Mouse (Mus musculus) cerebellum, adult 2 months (tissue): ENCODE measurements around the gene Abhd8. TPM values are rescaled to one million over a fixed set of nuclear protein-coding genes. Genes with fewer than 3 reads are reported as not detected.

Experiments
- DNase-seq, 2 experiments: peaks; one replicate each; pipeline ENCODE4 v3.0.0; 2021
- H3K27ac ChIP-seq: fragments of 200-500 bp; 2 replicates; pipeline ENCODE4 v1.5.1; 2012; ENCODE audit warnings: low read length, control low read depth, inconsistent platforms; ENCODE audit not compliant: insufficient read depth
- H3K27me3 ChIP-seq: fragments of 200-500 bp; 2 replicates; pipeline ENCODE4 v1.6.1; 2012; ENCODE audit warnings: inconsistent platforms, mild to moderate bottlenecking, low read length, moderate library complexity; ENCODE audit not compliant: control insufficient read depth, insufficient read depth
- H3K4me1 ChIP-seq: fragments of 200-500 bp; 2 replicates; pipeline ENCODE4 v1.6.1; 2011; ENCODE audit warnings: low read length; ENCODE audit not compliant: control insufficient read depth, insufficient read depth
- H3K4me3 ChIP-seq: fragments of 200-500 bp; replicated peaks from 2 replicates; pipeline ENCODE3; 2011; ENCODE audit warnings: mild to moderate bottlenecking, low read depth, low read length, control low read depth; ENCODE audit not compliant: insufficient read depth
- CTCF ChIP-seq: fragments of 200-500 bp; IDR thresholded peaks from 2 replicates; pipeline ENCODE4 v1.5.1; 2011; ENCODE audit warnings: low read depth, mild to moderate bottlenecking, control low read depth, low read length, moderate library complexity, borderline replicate concordance; ENCODE audit not compliant: insufficient read depth
- POLR2A ChIP-seq: fragments of 200-500 bp; IDR thresholded peaks from 2 replicates; pipeline ENCODE4 v1.6.1; 2011; ENCODE audit warnings: low read length, control low read depth, borderline replicate concordance; ENCODE audit not compliant: insufficient read depth
- WGBS: fragments of 180-500 bp; shearing (Covaris S2); methylation state at CpG from one replicate; pipeline ENCODE4 v1.1.7; 2018; 5-methylcytosine and 5-hydroxymethylcytosine counted together
- polyA plus RNA-seq: library from polyadenylated mRNA; depleted of rRNA; stranded (reverse); fragments of >200 nt; gene quantifications from 2 replicates; pipeline ENCODE4 v1.2.3, GENCODE M21; 2012; rRNA removed

Abhd8 gene
- polyA plus RNA-seq, 1 experiment = 392 TPM

GRCm38 (mm10) chr8:71407441-71407840 lies 56.0 kb downstream of the Abhd8 start:
- Histone ChIP-seq H3K27me3 (no peaks in the 10 kb centered on the region), H3K4me1 (0 out of 2 replicates have a peak, but pooled peaks cover 3% of the 10 kb centered on the region), H3K27ac (no peak overlapping the region), H3K4me3 (no peak overlapping the region)
- TF ChIP-seq CTCF = no peak
- TF ChIP-seq POLR2A = no peak
- WGBS = 79% methylated on average over 14 of the region's 14 CpGs
- no peak for DNase-seq

Other genes with a start within 250 kb of the Abhd8 start
- gene Myo9b, start 190.9 kb downstream of the Abhd8 start, polyA plus RNA-seq = 27.5 and 28.9 TPM in 2 replicates
- 15.4 and 17.6 TPM in 2 replicates for gene Haus8, start 190.7 kb downstream of the Abhd8 start, polyA plus RNA-seq
- 199 and 204 TPM in 2 replicates for gene Use1, start 96.8 kb downstream of the Abhd8 start, polyA plus RNA-seq
- gene Ocel1, start 92.4 kb downstream of the Abhd8 start, polyA plus RNA-seq = 7.3 and 8.0 TPM in 2 replicates
- 53.0 and 59.8 TPM in 2 replicates for gene Nr2f6, start 81.7 kb downstream of the Abhd8 start, polyA plus RNA-seq
- 9.5 and 9.7 TPM in 2 replicates for gene Ushbp1, start 67.9 kb downstream of the Abhd8 start, polyA plus RNA-seq
- 163 and 179 TPM in 2 replicates for gene Babam1, start 66.8 kb downstream of the Abhd8 start, polyA plus RNA-seq
- gene Ankle1, start 57.6 kb downstream of the Abhd8 start, polyA plus RNA-seq = 0.43 and 0.44 TPM in 2 replicates
- 68.5 and 75.4 TPM in 2 replicates for gene Mrpl34, start 1.3 kb upstream of the Abhd8 start, polyA plus RNA-seq
- 119 and 121 TPM in 2 replicates for gene Dda1, start 5.5 kb upstream of the Abhd8 start, polyA plus RNA-seq
- 76.2 and 81.8 TPM in 2 replicates for gene Ano8, start 22.3 kb upstream of the Abhd8 start, polyA plus RNA-seq
- 33.3 and 34.7 TPM in 2 replicates for gene Gtpbp3, start 24.4 kb upstream of the Abhd8 start, polyA plus RNA-seq
- 25.6 and 28.8 TPM in 2 replicates for gene Plvap, start 48.1 kb upstream of the Abhd8 start, polyA plus RNA-seq
- gene Ccdc194, start 62.1 kb upstream of the Abhd8 start, polyA plus RNA-seq = 0.08 and 0.10 TPM in 2 replicates
- gene Bst2, start 73.8 kb upstream of the Abhd8 start, polyA plus RNA-seq = 13.6 and 17.3 TPM in 2 replicates
- 113 and 118 TPM in 2 replicates for gene Mvb12a, start 79.3 kb upstream of the Abhd8 start, polyA plus RNA-seq
- gene Tmem221, start 95.2 kb upstream of the Abhd8 start, polyA plus RNA-seq = 0.21 and 0.26 TPM in 2 replicates
- 0.10 and 0.11 TPM in 2 replicates for gene Nxnl1, start 102.9 kb upstream of the Abhd8 start, polyA plus RNA-seq
- 142 and 153 TPM in 2 replicates for gene Slc27a1, start 105.2 kb upstream of the Abhd8 start, polyA plus RNA-seq
- 42.5 and 42.8 TPM in 2 replicates for gene Pgls, start 128.5 kb upstream of the Abhd8 start, polyA plus RNA-seq
- gene Fam129c, start 134.0 kb upstream of the Abhd8 start, polyA plus RNA-seq = 3.4 and 3.7 TPM in 2 replicates
- gene Colgalt1, start 147.3 kb upstream of the Abhd8 start, polyA plus RNA-seq = 74.1 and 77.6 TPM in 2 replicates
- gene Unc13a, start 208.1 kb upstream of the Abhd8 start, polyA plus RNA-seq = 97.3 and 110 TPM in 2 replicates
- 3.6 and 3.9 TPM in 2 replicates for gene Jak3, start 212.6 kb upstream of the Abhd8 start, polyA plus RNA-seq
- 0.65 and 2.1 TPM in 2 replicates for gene Insl3, start 225.6 kb upstream of the Abhd8 start, polyA plus RNA-seq
- gene B3gnt3, start 238.1 kb upstream of the Abhd8 start, polyA plus RNA-seq = 0.44 and 0.48 TPM in 2 replicates